Comparison of ENCODE assay signal across 13 mouse cellular contexts in genomic region chr12:106203526-106203925, GRCm38 (mm10).
"Had no signal": no experiment of that assay in that cellular context is flagged by ENCODE, and none has a peak within 500 bp of the region (broad histone marks: within the 10 kb centered on the region; RNA-seq: fewer than 3 reads in every experiment).

No protein-coding gene starts in this region.

- H3K9ac ChIP-seq: liver, embryonic 13.5 days had no signal

- DNase-seq: kidney, adult 18-20 months; kidney, adult 9 months; kidney, postnatal 14 days; kidney, postnatal 4 days; layer of hippocampus, adult 9-11 months; liver, embryonic 13.5 days; lung, adult 2 months; lung, postnatal 14 days; lung, postnatal 4 days; midbrain, embryonic 14.5 days; thymus, adult 18-20 months; thymus, postnatal 36 days had no signal

- H3K4me2 ChIP-seq: liver, embryonic 13.5 days had no signal

- H3K27me3 ChIP-seq: liver, embryonic 13.5 days had no signal

- H3K27ac ChIP-seq: left cerebral cortex, adult 2 months; liver, embryonic 13.5 days had no signal

- H3K4me1 ChIP-seq: liver, embryonic 13.5 days had no signal

- H3K4me3 ChIP-seq: left cerebral cortex, adult 2 months; liver, embryonic 13.5 days had no signal

- H3K9me3 ChIP-seq: liver, embryonic 13.5 days had no signal

- H3K36me3 ChIP-seq: liver, embryonic 13.5 days had no signal
